Mouse (Mus musculus) midbrain, embryonic 12.5 days (tissue): ENCODE data around the gene Ttll11. TPM values are rescaled to one million over a fixed set of nuclear protein-coding genes. Genes with fewer than 3 reads are reported as not detected.

Experiments used
- ATAC-seq: fragments of 200-750 bp; cut with Nextera tagmentation; 2 replicates; pipeline ENCODE4 v1.8.0; 2017; ENCODE audit warnings: low read depth, moderate TSS enrichment, moderate library complexity; ENCODE audit not compliant: low FRiP score
- H3K27ac ChIP-seq: fragments of 300-500 bp; sonication (generic); replicated peaks from 2 replicates; pipeline ENCODE4 v1.5.1; 2016; ENCODE audit warnings: mild to moderate bottlenecking
- H3K27me3 ChIP-seq: fragments of 300-500 bp; sonication (generic); 2 replicates; pipeline ENCODE4 v1.6.1; 2016; ENCODE audit warnings: mild to moderate bottlenecking
- H3K36me3 ChIP-seq: fragments of 300-500 bp; sonication (generic); 2 replicates; pipeline ENCODE4 v1.6.1; 2016
- H3K4me1 ChIP-seq: fragments of 300-500 bp; sonication (generic); 2 replicates; pipeline ENCODE4 v1.6.1; 2016
- H3K4me2 ChIP-seq: fragments of 300-500 bp; sonication (generic); replicated peaks from 2 replicates; pipeline ENCODE4 v1.6.1; 2016; ENCODE audit warnings: mild to moderate bottlenecking, moderate library complexity
- H3K4me3 ChIP-seq: fragments of 300-500 bp; sonication (generic); 2 replicates; pipeline ENCODE4 v1.5.1; 2016; ENCODE audit warnings: mild to moderate bottlenecking
- H3K9ac ChIP-seq: fragments of 300-500 bp; sonication (generic); replicated peaks from 2 replicates; pipeline ENCODE4 v1.6.1; 2016; ENCODE audit warnings: mild to moderate bottlenecking, moderate library complexity
- H3K9me3 ChIP-seq: fragments of 300-500 bp; sonication (generic); 2 replicates; pipeline ENCODE4 v1.6.1; 2016; ENCODE audit warnings: mild to moderate bottlenecking
- WGBS: fragments of 180-500 bp; shearing (Covaris S2); methylation state at CpG from one replicate; pipeline ENCODE4 v1.1.7; 2016; 5-methylcytosine and 5-hydroxymethylcytosine counted together
- polyA plus RNA-seq: library from polyadenylated mRNA; unstranded; fragments of >200 nt; fragmentation: Nextera tagmentation; extraction: Ambion mirVana; gene quantifications from 2 replicates; pipeline ENCODE4 v1.2.1, GENCODE M21; 2016

The Ttll11 gene
- polyA plus RNA-seq, 1 experiment from 2014 or later: 4.2 TPM

GRCm38 (mm10) chr2:35770541-35770940, 209.2 kb downstream of the Ttll11 start:
- no peak for ATAC-seq
- Histone ChIP-seq H3K27me3 (0 out of 2 replicates have a peak, but pooled peaks cover 10% of the 10 kb centered on the region), H3K9me3 (no peaks in the 10 kb centered on the region), H3K36me3 (no peaks in the 10 kb centered on the region), H3K4me2 (no peak overlapping the region), H3K4me1 (peaks cover 4% of the 10 kb centered on the region), H3K27ac (no peak overlapping the region), H3K4me3 (no peak overlapping the region), H3K9ac (no peak overlapping the region)
- WGBS: 79% methylated on average over 2 of the region's 2 CpGs

GRCm38 (mm10) chr2:35769398-35769797, 210.3 kb downstream of the Ttll11 start:
- Histone ChIP-seq H3K4me2 (no peak overlapping the region), H3K27ac (no peak overlapping the region), H3K4me1 (peaks cover 4% of the 10 kb centered on the region), H3K36me3 (no peaks in the 10 kb centered on the region), H3K4me3 (no peak overlapping the region), H3K9ac (no peak overlapping the region), H3K9me3 (no peaks in the 10 kb centered on the region), H3K27me3 (0 out of 2 replicates have a peak, but pooled peaks cover 10% of the 10 kb centered on the region)
- whole genome bisulfite sequencing: 84% methylated on average over 12 of the region's 12 CpGs
- ATAC-seq: no peak

GRCm38 (mm10) chr2:35768538-35769238, 211.0 kb downstream of the Ttll11 start:
- 41% methylated on average over 4 of the region's 4 CpGs for WGBS
- peaks cover 4% of the 10 kb centered on the region for H3K4me1 ChIP-seq
- no peak overlapping the region for H3K27ac ChIP-seq
- no peak overlapping the region for H3K9ac ChIP-seq
- no peaks in the 10 kb centered on the region for H3K9me3 ChIP-seq
- 0 out of 2 replicates have a peak, but pooled peaks cover 10% of the 10 kb centered on the region for H3K27me3 ChIP-seq
- no peaks in the 10 kb centered on the region for H3K36me3 ChIP-seq
- H3K4me3 ChIP-seq: no peak overlapping the region
- no peak overlapping the region for H3K4me2 ChIP-seq
- ATAC-seq: no peak

DNA sequence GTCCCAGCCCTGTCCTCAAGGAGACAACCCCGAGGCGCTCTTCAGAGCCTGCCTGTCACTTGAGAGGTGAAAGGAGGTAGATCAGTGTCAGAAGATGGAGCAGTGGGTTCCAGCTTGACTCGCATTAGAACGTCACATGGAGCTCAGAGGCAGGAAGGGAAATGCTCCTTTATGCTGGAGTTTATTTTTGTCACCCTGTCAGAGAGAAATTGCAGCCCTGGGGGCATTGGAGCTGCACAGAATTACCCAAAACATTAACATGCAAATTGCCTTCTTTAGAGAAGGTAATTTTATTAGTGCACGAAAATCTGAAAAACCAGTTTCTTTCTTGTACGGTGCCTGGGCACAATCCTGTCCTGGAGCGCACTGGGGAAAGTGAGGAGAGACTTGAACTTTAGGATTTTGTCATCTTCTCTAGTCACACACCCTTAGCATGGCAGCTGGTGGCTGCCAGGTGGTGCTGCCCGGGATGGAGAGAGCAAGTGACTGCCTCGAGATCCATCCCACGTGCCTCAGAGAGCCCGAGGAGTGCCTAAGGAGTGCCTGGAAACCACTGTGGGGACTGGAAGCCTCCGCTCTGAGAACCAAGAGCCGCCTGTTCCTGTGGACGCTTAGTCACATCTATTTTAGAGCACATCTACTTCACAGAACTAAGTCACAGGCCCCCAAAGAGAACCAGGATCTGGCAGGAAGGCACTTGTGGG, 211.7 kb downstream of the Ttll11 start:
- Histone ChIP-seq H3K9me3 (no peaks in the 10 kb centered on the region), H3K36me3 (no peaks in the 10 kb centered on the region), H3K9ac (no peak overlapping the region), H3K4me1 (peaks cover 4% of the 10 kb centered on the region), H3K27me3 (0 out of 2 replicates have a peak, but pooled peaks cover 10% of the 10 kb centered on the region), H3K4me3 (no peak overlapping the region), H3K27ac (no peak overlapping the region), H3K4me2 (no peak overlapping the region)
- no peak for ATAC-seq
- 46% methylated on average over 14 of the region's 14 CpGs for WGBS

DNA sequence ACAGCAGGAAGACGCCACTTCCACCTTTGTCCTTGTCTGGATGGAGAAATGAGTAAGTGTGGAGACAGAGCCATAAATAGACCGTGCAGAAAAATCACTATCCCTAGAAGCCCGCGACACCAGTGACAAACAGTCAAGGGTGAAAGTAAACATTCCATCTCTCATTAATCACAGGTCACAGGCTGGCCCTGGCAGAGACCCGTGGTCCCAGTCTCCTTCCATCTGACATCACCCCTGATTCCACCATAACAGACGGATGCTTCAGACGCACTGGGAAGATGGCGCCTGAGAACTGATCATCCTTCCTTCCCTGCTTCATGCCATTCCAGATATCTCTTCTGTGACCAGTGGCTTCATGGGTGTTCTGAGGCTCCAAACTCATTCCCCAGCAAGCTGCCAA, 215.4 kb downstream of the Ttll11 start:
- WGBS: 91% methylated on average over 8 of the region's 8 CpGs
- no peak for ATAC-seq

GRCm38 (mm10) chr2:35763818-35764217, 215.9 kb downstream of the Ttll11 start:
- Histone ChIP-seq H3K4me2 (no peak overlapping the region), H3K4me3 (no peak overlapping the region), H3K4me1 (peaks cover 16% of the 10 kb centered on the region), H3K36me3 (no peaks in the 10 kb centered on the region), H3K9ac (no peak overlapping the region), H3K27me3 (0 out of 2 replicates have a peak, but pooled peaks cover 9% of the 10 kb centered on the region), H3K9me3 (no peaks in the 10 kb centered on the region), H3K27ac (no peak overlapping the region)
- WGBS: 93% methylated on average over 7 of the region's 7 CpGs
- no peak for ATAC-seq

More for the DNA sequence above, 215.4 kb downstream of the Ttll11 start:
- Histone ChIP-seq H3K4me2 (no peak overlapping the region), H3K9ac (no peak overlapping the region), H3K4me1 (peaks cover 16% of the 10 kb centered on the region), H3K27me3 (0 out of 2 replicates have a peak, but pooled peaks cover 10% of the 10 kb centered on the region), H3K4me3 (no peak overlapping the region), H3K36me3 (no peaks in the 10 kb centered on the region), H3K27ac (no peak overlapping the region), H3K9me3 (no peaks in the 10 kb centered on the region)

DNA sequence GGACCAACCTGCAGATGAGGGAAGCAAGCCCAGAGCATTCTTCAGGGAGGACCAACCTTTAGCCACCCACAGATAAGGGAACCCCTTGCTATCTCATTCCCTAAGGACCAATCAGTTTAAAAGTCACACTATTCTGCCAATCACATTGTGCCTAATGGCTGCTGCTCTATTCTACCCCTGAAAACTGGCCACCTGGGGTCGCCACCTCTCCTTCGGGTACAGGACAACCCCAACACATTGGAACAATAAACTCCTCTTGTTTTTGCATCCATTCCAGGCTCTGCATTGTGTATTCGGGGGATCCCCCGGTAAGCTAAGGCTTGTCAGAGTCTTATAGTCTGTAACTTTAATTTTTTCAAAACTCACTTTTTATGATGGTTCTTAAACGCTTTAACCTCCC, 218.3 kb downstream of the Ttll11 start:
- WGBS: 86% methylated on average over 5 of the region's 5 CpGs
- Histone ChIP-seq H3K9me3 (no peaks in the 10 kb centered on the region), H3K9ac (no peak overlapping the region), H3K27me3 (no peaks in the 10 kb centered on the region), H3K4me1 (peaks cover 12% of the 10 kb centered on the region; the same call in 1 of the 2 replicates), H3K4me2 (no peak overlapping the region), H3K36me3 (no peaks in the 10 kb centered on the region), H3K4me3 (no peak overlapping the region), H3K27ac (no peak overlapping the region)
- ATAC-seq: no peak

- no peak overlapping the region for H3K27ac ChIP-seq
- H3K4me3 ChIP-seq: no peak overlapping the region
- no peaks in the 10 kb centered on the region for H3K27me3 ChIP-seq
- ATAC-seq: no peak
- H3K9me3 ChIP-seq: no peaks in the 10 kb centered on the region
- peaks cover 12% of the 10 kb centered on the region; the same call in 1 of the 2 replicates for H3K4me1 ChIP-seq
- no peak overlapping the region for H3K4me2 ChIP-seq
- H3K36me3 ChIP-seq: no peaks in the 10 kb centered on the region
- H3K9ac ChIP-seq: no peak overlapping the region
Observed at GRCm38 (mm10) chr2:35760867-35761266, 218.8 kb downstream of the Ttll11 start.

GRCm38 (mm10) chr2:35760352-35760751, 219.4 kb downstream of the Ttll11 start:
- H3K4me3 ChIP-seq: no peak overlapping the region
- H3K4me1 ChIP-seq: peaks cover 12% of the 10 kb centered on the region; the same call in 1 of the 2 replicates
- H3K27me3 ChIP-seq: no peaks in the 10 kb centered on the region
- no peak overlapping the region for H3K9ac ChIP-seq
- 77% methylated on average over 8 of the region's 8 CpGs for WGBS
- no peaks in the 10 kb centered on the region for H3K36me3 ChIP-seq
- 0 out of 2 replicates have a peak overlapping the region, but pooled peaks have one; percentile 2 for H3K27ac ChIP-seq
- no peak for ATAC-seq
- H3K4me2 ChIP-seq: no peak overlapping the region
- no peaks in the 10 kb centered on the region for H3K9me3 ChIP-seq

DNA sequence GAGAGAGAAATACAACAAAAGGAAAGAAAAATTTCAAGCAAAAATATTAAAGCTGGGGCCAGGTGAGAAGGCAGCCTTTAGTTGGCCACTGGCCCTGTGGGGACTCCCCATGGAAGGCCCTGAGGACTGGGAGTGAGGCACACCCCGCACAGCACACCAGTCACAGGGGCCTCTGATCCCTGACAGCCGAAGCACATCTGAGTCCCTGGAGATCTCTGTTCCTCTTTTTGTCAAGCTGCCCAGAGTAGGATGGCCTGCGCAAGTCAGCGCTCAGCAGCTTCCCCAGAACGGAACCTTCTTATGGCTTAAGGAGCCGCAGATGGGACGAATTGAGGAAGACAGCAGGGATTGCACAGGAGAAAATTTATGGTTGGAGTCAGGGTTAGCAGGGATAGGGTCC, 223.2 kb downstream of the Ttll11 start:
- H3K9me3 ChIP-seq: no peaks in the 10 kb centered on the region
- 81% methylated on average over 7 of the region's 7 CpGs for WGBS
- H3K36me3 ChIP-seq: no peaks in the 10 kb centered on the region
- H3K9ac ChIP-seq: no peak overlapping the region
- H3K4me3 ChIP-seq: no peak overlapping the region
- H3K4me2 ChIP-seq: no peak overlapping the region
- H3K4me1 ChIP-seq: peaks cover 12% of the 10 kb centered on the region; the same call in 1 of the 2 replicates
- H3K27me3 ChIP-seq: no peaks in the 10 kb centered on the region
- no peak overlapping the region for H3K27ac ChIP-seq
- ATAC-seq: no peak

DNA sequence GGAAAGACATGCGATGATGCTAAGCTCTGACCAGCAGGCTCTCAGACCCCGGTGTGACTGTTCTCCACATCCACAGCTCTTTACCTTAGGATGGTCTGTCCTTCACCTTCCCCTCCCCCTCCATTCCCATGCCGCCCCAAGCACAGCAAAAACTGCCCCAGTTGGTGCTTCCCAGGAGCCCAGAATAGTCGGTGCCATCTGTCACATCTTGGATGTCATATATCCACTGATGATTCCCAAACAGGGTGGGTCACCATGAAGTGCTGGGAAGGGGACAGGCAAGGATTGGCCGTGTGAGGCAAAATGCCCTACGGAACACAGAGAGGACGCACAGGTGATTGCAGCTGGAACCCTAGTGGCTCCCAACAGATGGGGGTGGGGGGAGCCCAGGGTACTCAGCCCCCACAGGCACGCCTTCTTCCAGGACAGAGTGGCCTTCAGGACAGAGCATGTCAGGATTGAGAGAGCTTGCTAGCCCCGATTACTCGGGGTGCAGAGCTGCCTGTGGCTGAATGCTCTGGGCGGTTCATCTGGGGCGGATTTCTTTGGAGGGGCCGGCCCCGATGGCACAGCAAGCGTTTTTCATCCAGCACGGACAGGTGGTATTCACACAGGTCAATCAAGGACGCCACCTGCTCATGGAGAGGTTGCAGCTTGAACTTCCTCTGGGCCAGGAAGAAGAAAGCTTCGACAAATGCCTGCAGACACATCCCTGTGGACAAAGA, 227.8 kb downstream of the Ttll11 start:
- no peak for ATAC-seq
- Histone ChIP-seq H3K9me3 (no peaks in the 10 kb centered on the region), H3K4me1 (peaks cover 8% of the 10 kb centered on the region), H3K27me3 (no peaks in the 10 kb centered on the region), H3K4me2 (no peak overlapping the region), H3K36me3 (no peaks in the 10 kb centered on the region), H3K4me3 (no peak overlapping the region), H3K9ac (no peak overlapping the region), H3K27ac (no peak overlapping the region)
- WGBS: 83% methylated on average over 18 of the region's 18 CpGs
